Mouse (Mus musculus) layer of hippocampus, postnatal 36 days (tissue): Measurements from ENCODE around the gene Cdh22. TPM values are rescaled to one million over a fixed set of nuclear protein-coding genes. Genes with fewer than 3 reads are reported as not detected.

Experiments
- DNase-seq, 2 experiments: peaks; one replicate each; pipeline ENCODE4 v3.0.0; 2022
- total RNA-seq, 2 experiments: library from RNA; stranded (reverse); gene quantifications; 2 replicates each; pipeline ENCODE4 v1.2.3; 2021

The Cdh22 gene
- 10 to 100 TPM; 12.9 to 13.1 TPM for total RNA-seq

GRCm38 (mm10) chr2:165234613-165235291, at the start of gene Cdh22:
Gene Cdh22 (minus strand): TSS chr2:165234853.
- peak; percentile 73 to 76 for DNase-seq

- DNase-seq: no peak
Measured at GRCm38 (mm10) chr2:165284377-165284776, 49.7 kb upstream of the Cdh22 start.

- no peak for DNase-seq
Measured at GRCm38 (mm10) chr2:165283644-165284043, 49.0 kb upstream of the Cdh22 start.

GRCm38 (mm10) chr2:165281779-165282311, 47.2 kb upstream of the Cdh22 start:
- DNase-seq: no peak

- DNase-seq: no peak
Measured at GRCm38 (mm10) chr2:165279351-165279750, 44.7 kb upstream of the Cdh22 start.

- DNase-seq: no peak
Measured at GRCm38 (mm10) chr2:165277188-165277740, 42.6 kb upstream of the Cdh22 start.

- peak; percentile 76 to 77 for DNase-seq
Measured at GRCm38 (mm10) chr2:165275824-165276223, 41.2 kb upstream of the Cdh22 start.

GRCm38 (mm10) chr2:165275124-165275640, 40.5 kb upstream of the Cdh22 start:
- no peak for DNase-seq

- DNase-seq: no peak
Measured at GRCm38 (mm10) chr2:165273589-165273988, 38.9 kb upstream of the Cdh22 start.

- no peak for DNase-seq
Measured at GRCm38 (mm10) chr2:165271326-165271725, 36.7 kb upstream of the Cdh22 start.

GRCm38 (mm10) chr2:165270858-165271257, 36.2 kb upstream of the Cdh22 start:
- DNase-seq: no peak

GRCm38 (mm10) chr2:165266739-165267138, 32.1 kb upstream of the Cdh22 start:
- no peak for DNase-seq

GRCm38 (mm10) chr2:165263861-165264260, 29.2 kb upstream of the Cdh22 start:
- no peak for DNase-seq

- DNase-seq: no peak
Measured at GRCm38 (mm10) chr2:165262274-165262990, 27.8 kb upstream of the Cdh22 start.

GRCm38 (mm10) chr2:165259859-165260258, 25.2 kb upstream of the Cdh22 start:
- no peak for DNase-seq

- DNase-seq: no peak
Measured at GRCm38 (mm10) chr2:165258321-165258720, 23.7 kb upstream of the Cdh22 start.

- no peak for DNase-seq
Measured at GRCm38 (mm10) chr2:165257151-165257834, 22.6 kb upstream of the Cdh22 start.

- DNase-seq: no peak
Measured at GRCm38 (mm10) chr2:165256213-165256612, 21.6 kb upstream of the Cdh22 start.

- no peak for DNase-seq
Measured at GRCm38 (mm10) chr2:165253867-165254266, 19.2 kb upstream of the Cdh22 start.

- no peak for DNase-seq
Measured at GRCm38 (mm10) chr2:165253269-165253668, 18.6 kb upstream of the Cdh22 start.

GRCm38 (mm10) chr2:165252801-165253200, 18.1 kb upstream of the Cdh22 start:
- no peak for DNase-seq

- no peak for DNase-seq
Measured at GRCm38 (mm10) chr2:165252381-165252780, 17.7 kb upstream of the Cdh22 start.

GRCm38 (mm10) chr2:165250903-165251302, 16.2 kb upstream of the Cdh22 start:
- no peak for DNase-seq
